Mouse (Mus musculus): ENCODE results near the gene Arid4a.

Gene Arid4a

GRCm38 (mm10) chr12:71015363-71016210 is at the start of gene Arid4a:
TSS of gene Arid4a (plus strand) at chr12:71015990.
- peak; percentile 97 for DNase-seq

- no peak for DNase-seq
These were observed 48.2 kb upstream of the Arid4a start for GRCm38 (mm10) chr12:70967581-70967980.

DNA sequence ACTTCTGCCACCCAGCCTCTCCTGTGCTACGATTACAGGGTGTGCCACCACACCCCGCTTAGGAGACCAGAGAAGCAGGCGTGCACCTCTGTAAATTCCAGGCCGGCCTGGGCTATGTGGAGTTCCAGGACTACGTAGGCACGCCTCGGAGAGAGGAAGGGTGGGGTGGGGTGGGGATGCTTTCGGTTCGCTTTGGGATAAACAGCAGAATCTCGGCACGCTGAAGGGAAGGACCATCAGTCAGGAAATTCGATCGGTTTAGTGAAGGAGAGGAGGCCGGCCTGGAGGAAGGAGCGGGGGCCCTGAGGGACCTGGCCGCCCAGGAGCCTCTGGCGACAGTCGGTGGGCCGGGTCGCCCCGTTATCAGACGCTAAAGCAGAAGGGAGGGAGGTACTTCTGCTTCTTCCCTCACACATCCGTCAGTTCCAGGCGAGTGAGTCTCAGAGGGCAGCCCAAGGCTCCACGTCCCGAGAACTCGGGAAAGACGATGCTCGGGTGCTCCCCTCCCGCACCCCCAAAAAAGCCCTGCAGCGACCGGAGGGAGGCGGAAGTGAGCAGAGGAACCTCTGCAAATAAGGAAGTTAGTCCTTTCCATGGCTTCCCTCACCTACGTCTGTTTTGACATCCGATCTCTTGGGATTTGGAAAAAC is 47.5 kb upstream of the Arid4a start:
- DNase-seq = peak; percentile 76

DNA sequence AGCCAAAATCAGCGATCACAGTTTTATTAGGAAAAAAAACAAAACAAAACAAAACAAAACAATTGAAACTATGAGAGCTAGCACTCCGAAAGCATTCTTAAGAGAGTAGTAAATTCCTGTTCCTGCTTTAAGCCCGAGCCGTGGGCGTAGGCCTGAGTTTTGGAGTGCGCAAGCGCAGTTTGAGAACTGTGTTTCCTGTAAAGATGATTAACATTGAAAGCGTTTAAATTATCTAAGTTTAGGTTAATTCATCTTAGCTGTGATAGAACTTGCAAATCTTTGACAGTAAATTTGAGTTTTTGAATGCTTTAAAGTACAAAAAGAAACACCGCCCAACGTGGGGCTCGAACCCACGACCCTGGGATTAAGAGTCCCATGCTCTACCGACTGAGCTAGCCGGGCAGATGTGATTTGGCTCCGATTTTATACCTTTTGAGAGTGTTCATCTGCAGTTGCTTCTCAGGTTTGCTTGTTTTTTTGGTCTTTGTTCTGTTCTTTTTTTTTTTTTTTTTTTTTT is 46.9 kb upstream of the Arid4a start:
- DNase-seq = peak; percentile 82

- DNase-seq = peak; percentile 55
These were observed 46.2 kb upstream of the Arid4a start for GRCm38 (mm10) chr12:70969485-70970184.

DNA sequence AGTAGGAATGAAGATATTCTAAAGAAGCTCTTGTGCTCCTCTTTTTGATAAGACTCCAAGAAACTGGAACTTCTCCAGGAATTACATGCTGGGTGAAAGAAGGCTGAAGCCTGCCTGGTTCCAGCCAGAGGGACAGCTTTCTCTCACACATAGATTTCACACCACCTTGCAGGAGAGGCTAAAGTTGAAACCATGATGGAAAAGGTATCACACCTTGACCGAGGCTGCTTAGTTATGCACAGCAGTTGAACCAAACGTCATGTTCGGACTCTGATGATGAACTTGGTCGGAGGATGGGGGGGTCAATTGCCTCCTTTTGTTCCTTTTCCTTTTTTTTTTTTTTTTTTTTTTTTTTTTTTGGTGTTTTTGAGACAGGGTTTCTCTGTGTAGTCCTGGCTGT is 42.0 kb upstream of the Arid4a start:
- DNase-seq = no peak

- peak; percentile 91 for DNase-seq
These were observed 41.1 kb upstream of the Arid4a start, which contains the start of gene Psma3 for GRCm38 (mm10) chr12:70974441-70975266. TSS of gene Psma3 (plus strand) at chr12:70974621.

DNA sequence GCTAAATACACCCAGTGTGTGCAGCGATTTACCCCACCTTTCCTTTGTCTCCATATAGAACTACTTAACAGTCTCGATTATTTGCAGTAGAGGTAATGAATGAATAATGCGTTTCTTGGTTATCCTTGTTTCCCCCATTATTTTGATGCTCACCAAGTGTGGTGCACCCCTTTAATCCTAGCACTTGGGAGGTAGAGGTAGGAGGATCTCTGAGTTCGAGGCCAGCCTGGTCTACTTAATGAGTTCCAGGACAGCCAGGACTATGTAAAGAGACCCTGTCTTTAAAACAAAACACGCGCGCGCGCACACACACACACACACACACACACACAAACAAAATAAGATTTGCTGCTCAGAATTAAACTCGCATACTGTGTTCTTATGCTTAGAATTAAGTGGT is 40.4 kb upstream of the Arid4a start:
- DNase-seq = no peak

- no peak for DNase-seq
These were observed 39.9 kb upstream of the Arid4a start for GRCm38 (mm10) chr12:70975891-70976290.

DNA sequence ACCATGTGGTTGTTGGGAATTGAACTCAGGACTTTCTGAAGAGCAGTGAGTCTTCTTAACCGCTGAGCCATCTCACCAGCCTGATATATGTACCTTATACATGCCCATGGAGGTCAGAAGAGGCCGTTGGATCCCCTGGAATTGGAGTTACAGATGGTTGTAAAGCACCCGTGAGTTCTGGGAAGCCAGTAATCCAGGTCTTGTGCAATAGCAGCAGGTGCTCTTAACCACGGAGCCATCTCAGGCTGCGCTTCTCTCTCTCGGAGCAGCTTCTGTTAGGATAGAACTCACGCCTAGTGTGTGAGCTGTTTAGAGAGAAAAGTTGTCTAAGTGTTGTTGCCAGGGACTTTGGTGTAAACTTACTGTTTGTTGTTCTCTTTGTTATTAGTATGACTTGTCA is 37.4 kb upstream of the Arid4a start:
- DNase-seq = no peak

DNA sequence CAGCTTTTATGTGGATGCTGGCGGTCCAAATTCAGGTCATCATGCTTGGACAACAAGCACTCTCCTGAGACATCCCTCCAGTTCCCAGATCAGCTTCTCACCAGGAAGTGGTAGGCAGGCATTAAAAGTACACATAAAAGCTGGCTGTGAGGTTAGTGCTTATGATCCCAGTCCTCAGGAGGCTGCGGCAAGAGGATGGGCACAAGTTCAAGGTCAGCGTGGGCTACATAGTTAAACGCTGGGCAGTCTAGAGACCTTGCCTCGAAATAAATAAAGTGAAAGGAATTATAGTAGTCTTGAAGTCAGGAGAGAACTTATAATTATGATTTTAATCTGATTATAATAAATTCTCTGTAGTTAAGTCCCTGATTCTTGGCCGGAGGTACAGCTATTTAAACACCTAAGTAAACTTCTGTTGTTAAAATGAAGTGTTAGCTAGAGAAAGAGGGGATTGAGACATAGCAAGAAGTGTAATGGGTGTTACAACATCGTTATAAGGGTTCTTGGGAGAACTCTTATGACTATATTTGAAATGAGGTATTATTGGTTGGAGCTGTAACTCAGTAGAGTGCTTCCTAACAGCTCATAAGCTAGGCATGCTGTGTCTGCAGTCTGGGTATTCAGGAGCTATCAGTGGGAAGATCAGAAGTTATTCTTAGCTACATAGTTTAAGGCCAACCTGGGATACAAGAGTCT is 30.8 kb upstream of the Arid4a start:
- no peak for DNase-seq

DNA sequence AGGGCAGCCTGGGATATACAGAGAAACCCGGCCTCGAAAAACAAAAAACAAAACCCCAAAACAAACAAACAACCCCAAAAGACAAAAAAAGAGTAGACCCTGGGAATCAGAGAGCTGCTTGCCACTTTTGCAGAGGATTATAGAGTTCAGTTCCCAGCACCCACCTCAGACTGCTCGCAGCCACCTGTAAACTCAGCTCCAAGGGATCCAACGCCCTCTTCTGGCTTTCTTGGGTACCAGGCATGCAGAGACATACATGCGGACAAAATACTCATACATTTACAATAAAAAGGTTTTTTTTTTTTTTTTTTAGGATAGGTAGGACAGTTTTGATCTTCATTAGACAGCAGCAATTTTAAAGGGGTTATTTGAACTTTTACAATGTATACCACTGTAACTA is 18.6 kb upstream of the Arid4a start:
- no peak for DNase-seq

GRCm38 (mm10) chr12:70999423-70999903 is 16.3 kb upstream of the Arid4a start:
- DNase-seq = no peak

- no peak for DNase-seq
These were observed 15.4 kb upstream of the Arid4a start for GRCm38 (mm10) chr12:71000344-71000743.

DNA sequence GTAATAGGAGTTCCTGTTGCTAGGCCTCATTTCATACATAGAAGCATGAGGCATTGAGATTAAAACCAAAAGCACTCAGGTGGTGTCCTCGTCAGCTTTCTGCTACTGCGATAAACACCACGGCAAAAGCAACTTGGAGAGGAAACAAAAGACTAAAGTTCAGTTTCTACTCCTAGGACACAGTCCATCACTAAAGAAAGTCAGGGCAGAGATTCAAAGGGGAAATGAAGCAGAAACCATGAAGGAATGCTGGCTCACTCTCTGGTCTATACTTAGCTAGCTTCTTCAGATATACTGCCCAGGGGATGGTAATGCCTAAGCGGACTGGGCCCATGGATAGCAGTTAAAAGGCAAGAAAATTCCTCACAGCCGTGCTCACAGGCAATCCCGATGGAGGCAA is 14.3 kb upstream of the Arid4a start:
- DNase-seq = no peak

GRCm38 (mm10) chr12:71003760-71004426 is 11.9 kb upstream of the Arid4a start:
- no peak for DNase-seq

DNA sequence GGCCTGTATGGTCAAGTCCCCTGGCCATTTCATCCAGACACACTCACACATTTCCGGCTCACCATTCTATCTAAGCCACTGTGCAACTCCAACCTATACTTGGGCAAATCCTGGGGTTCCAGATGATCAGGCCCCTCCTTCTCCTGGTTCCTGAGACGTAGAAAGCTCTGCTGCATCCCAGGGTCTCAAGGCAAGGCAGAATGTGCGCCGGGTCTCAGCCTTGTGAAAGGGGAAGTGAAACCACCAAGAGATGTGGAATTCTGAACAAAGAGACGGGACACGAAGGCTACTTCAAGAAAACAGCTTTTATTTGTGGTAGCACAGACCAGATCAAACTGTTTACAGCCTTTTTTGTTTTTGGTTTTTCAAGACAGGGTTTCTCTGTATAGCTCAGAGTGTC is 9.6 kb upstream of the Arid4a start:
- DNase-seq = no peak

- no peak for DNase-seq
These were observed 8.9 kb upstream of the Arid4a start for GRCm38 (mm10) chr12:71006901-71007300.

- DNase-seq = no peak
These were observed 6.0 kb upstream of the Arid4a start for GRCm38 (mm10) chr12:71009769-71010168.

GRCm38 (mm10) chr12:71014845-71015362 is 886 bp upstream of the Arid4a start:
- no peak for DNase-seq

- no peak for DNase-seq
These were observed 367 bp downstream of the Arid4a start for GRCm38 (mm10) chr12:71016211-71016502.
